Mouse (Mus musculus) T-helper 2 cell (primary cell): ENCODE measurements at regions not wholly inside any gene's neighbourhood (a gene's known extent, or its start where the extent isn't known, plus 50 kb on each side); places are given as distances from the start of the nearest gene placed in this dataset.

ENCODE experiments used
- in situ Hi-C: fragments of 300-600 bp; cut with MboI, MseI; formaldehyde crosslinking; loops from one replicate; pipeline ENCODE4 v1.15.1; 2025; ENCODE audit warnings: high pct_unique_total_duplicates

DNA sequence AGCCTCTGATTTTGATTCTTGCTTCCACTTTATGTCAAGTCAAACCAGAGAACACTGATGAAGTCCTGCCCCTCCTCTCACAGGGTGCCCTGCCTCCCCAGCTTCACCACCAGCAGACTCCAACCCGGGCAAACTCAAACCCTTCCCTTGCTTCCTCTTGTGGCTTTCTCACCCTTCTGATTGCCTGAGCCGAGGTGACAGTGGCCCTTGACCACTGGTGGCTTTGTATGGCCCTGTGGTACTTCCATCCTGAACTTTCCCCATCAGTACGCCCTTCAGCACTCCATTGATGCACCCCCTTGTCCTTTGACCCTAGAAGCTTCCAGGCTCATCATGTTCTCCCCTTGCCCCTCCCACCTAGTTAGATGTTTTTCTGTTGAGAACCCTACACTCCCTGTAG is 287.0 kb downstream of the 3100002H09Rik start:
- in situ Hi-C loops: no loop called here

- in situ Hi-C loops: no loop called here
These were observed 289.4 kb downstream of the 3100002H09Rik start for GRCm38 (mm10) chr4:124321221-124321620.

DNA sequence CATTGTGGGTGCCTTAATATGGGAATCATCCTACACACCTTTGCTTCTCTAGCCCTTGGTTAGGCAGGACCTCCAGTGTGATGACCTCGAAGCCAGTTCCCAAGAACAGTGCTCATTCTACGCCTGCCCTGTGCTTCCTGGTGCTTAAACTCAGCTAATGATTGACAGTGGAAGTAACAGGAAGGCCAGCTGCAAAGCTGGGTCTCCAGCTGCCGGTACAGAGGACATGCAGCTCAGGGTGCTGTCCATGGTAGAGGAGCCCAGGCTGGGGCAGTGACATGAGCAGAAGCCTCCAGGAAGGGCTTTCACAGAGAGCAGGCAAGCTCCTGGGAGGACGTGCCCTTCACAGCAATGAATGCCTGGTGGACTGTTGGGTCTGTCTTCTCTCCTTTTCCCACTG is 293.6 kb downstream of the 3100002H09Rik start:
- in situ Hi-C loops: no loop called here

GRCm38 (mm10) chr4:124311657-124312056 is 298.9 kb downstream of the 3100002H09Rik start:
- in situ Hi-C loops: no loop called here

- in situ Hi-C loops: no loop called here
These were observed 300.0 kb downstream of the 3100002H09Rik start for GRCm38 (mm10) chr4:124310594-124310993.

GRCm38 (mm10) chr4:124305871-124306555 is 304.6 kb downstream of the 3100002H09Rik start:
- in situ Hi-C loops: no loop called here

- in situ Hi-C loops: no loop called here
These were observed 307.7 kb downstream of the 3100002H09Rik start for GRCm38 (mm10) chr4:124302950-124303349.

GRCm38 (mm10) chr4:124298667-124299437 is 311.8 kb downstream of the 3100002H09Rik start:
- in situ Hi-C loops: no loop called here

GRCm38 (mm10) chr4:124292254-124292653 is 318.3 kb downstream of the 3100002H09Rik start:
- in situ Hi-C loops: no loop called here

- in situ Hi-C loops: no loop called here
These were observed 318.8 kb downstream of the 3100002H09Rik start for GRCm38 (mm10) chr4:124291767-124292166.

GRCm38 (mm10) chr4:124287471-124287870 is 323.1 kb downstream of the 3100002H09Rik start:
- in situ Hi-C loops: no loop called here

GRCm38 (mm10) chr4:124278681-124279080 is 331.9 kb downstream of the 3100002H09Rik start:
- in situ Hi-C loops: no loop called here

GRCm38 (mm10) chr4:124277456-124278181 is 333.0 kb downstream of the 3100002H09Rik start:
- in situ Hi-C loops: no loop called here

DNA sequence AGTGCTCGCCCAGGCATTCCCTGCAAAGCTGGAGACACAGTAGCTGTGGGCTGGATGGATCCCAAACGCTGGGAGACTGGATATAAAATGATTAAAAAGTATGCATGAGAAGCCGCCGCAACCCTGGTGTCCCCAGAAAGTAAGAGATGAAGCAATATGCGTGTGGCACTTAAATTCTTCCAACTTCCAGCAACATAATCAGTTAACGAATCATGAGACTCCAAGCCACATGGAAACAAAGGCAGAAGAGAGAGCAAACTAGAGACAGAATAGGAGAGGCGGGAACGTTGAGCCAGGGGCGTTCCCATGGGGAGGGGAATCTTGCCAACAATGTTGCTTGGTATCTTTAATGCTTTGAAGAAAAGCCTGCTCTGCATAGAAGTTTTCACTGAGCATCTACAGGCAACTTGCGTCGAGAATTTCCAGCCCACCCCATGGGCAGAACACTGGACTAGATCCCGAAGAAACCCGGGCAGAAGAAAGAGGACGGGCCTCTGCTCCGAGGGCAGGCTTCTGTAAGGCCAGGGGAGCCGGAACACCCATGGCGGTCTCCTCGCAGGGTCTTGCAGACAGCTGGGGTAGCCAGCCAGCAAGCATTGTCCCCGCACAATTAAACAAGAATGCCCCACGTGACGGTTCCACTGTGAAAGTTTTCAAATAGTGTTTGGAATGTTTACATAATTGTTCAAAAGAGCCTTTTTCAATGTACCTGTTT is 333.7 kb downstream of the 3100002H09Rik start:
- in situ Hi-C loops: no loop called here

DNA sequence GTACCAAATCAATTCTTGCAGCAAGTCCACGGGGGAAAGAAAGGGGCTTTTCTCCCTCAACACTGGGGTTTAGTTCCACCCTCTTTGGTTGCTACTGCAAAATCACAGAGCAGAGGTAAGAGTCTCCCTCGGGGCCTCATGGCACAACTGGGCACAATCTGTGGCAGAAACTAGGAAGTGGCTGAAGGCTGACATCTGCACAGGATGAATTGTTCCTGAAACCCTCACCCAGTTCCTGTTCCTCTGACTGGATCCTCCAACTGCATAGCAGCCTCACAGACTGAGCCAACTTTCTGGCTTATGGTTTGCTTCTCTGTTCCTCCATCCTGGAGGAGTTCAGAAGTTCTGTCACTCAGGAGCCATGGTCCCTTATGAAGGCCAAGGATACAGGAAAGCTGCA is 338.6 kb downstream of the 3100002H09Rik start:
- in situ Hi-C loops: no loop called here

GRCm38 (mm10) chr4:124268404-124268803 is 342.2 kb downstream of the 3100002H09Rik start:
- in situ Hi-C loops: no loop called here

DNA sequence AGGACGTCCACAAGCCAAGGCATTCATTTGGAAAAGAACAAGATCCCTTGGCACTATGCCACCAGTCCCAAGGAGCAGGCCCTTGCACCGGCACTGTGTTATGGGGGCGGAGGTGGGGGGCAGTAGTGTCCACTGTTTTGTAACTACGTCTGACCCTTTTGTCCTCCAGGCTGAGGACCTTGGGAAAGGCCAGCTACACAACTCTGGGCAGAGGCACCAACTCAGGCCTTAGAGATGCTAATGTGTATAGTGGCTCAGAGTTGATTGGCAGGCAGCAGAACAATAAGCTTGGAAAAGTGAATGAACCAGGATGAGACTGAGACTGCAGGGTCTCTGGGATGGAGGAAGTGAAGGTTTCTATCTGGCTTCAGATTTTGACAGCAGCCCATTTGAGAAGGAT is 344.0 kb downstream of the 3100002H09Rik start:
- in situ Hi-C loops: no loop called here

- in situ Hi-C loops: no loop called here
These were observed 345.1 kb downstream of the 3100002H09Rik start for GRCm38 (mm10) chr4:124265527-124265926.

DNA sequence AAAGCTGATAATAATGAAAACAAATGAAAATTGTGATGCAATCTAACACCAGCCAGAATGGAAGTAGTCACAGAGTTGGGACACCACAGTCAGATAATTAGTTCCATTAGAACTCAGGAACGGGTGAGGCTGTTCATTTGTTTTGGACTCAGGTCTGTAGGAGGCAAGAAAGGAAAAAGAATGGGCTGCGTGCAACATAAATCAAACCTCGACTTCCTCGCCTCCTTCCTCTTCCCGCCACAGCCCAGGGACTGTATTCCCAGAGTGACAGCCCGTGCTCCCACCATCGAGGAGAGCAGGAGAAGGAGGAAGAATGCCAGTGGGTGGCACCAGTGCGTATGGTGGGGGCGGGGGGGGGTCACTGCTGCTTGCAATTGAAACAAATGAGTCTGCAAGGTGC is 339.2 kb upstream of the 4930535I16Rik start:
- in situ Hi-C loops: no loop called here

DNA sequence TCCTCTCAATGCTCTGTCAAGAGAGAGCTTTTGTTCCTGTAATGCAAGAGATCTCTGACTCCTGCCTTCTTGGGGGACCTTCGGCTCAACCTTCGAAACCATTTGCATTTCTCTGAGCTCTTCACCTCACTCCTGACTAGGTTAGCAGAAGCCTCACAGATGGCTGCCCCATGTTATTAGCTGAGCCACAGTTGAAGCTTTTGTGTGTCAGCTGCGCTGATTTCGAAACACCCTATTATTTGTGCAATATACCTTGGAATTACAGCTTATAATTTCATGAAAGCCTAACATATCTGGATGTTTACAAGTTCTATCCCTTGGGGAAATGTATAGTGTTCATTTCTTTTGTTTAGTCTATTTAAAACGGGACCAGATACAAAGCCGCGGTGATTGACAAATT is 338.7 kb upstream of the 4930535I16Rik start:
- in situ Hi-C loops: no loop called here

GRCm38 (mm10) chr4:124255183-124255543 is 337.3 kb upstream of the 4930535I16Rik start:
- in situ Hi-C loops: no loop called here
